Mouse (Mus musculus): ENCODE data around the gene Ankrd44.

Gene Ankrd44

GRCm38 (mm10) chr1:54882856-54883467 lies 43.2 kb downstream of the Ankrd44 start:
- no peak for DNase-seq

GRCm38 (mm10) chr1:54881523-54881922 lies 44.7 kb downstream of the Ankrd44 start:
- no peak for DNase-seq

- no peak for DNase-seq
Observed at GRCm38 (mm10) chr1:54877423-54878073, 48.6 kb downstream of the Ankrd44 start.

- no peak for DNase-seq
Observed at GRCm38 (mm10) chr1:54877014-54877413, 49.2 kb downstream of the Ankrd44 start.

GRCm38 (mm10) chr1:54874094-54874493 lies 52.1 kb downstream of the Ankrd44 start:
- no peak for DNase-seq

- no peak for DNase-seq
Observed at GRCm38 (mm10) chr1:54872857-54873616, 53.1 kb downstream of the Ankrd44 start.

- DNase-seq: no peak
Observed at GRCm38 (mm10) chr1:54871321-54871720, 54.9 kb downstream of the Ankrd44 start.

- DNase-seq: no peak
Observed at GRCm38 (mm10) chr1:54870634-54871033, 55.6 kb downstream of the Ankrd44 start.

- no peak for DNase-seq
Observed at GRCm38 (mm10) chr1:54867226-54867625, 59.0 kb downstream of the Ankrd44 start.

GRCm38 (mm10) chr1:54866131-54866530 lies 60.1 kb downstream of the Ankrd44 start:
- no peak for DNase-seq

GRCm38 (mm10) chr1:54864928-54865652 lies 61.1 kb downstream of the Ankrd44 start:
- DNase-seq: no peak

GRCm38 (mm10) chr1:54860361-54860760 lies 65.8 kb downstream of the Ankrd44 start:
- DNase-seq: no peak

- no peak for DNase-seq
Observed at GRCm38 (mm10) chr1:54859876-54860275, 66.3 kb downstream of the Ankrd44 start.

GRCm38 (mm10) chr1:54858898-54859297 lies 67.3 kb downstream of the Ankrd44 start:
- no peak for DNase-seq

GRCm38 (mm10) chr1:54856502-54856901 lies 69.7 kb downstream of the Ankrd44 start:
- no peak for DNase-seq

- no peak for DNase-seq
Observed at GRCm38 (mm10) chr1:54855970-54856369, 70.2 kb downstream of the Ankrd44 start.

GRCm38 (mm10) chr1:54854388-54854787 lies 71.8 kb downstream of the Ankrd44 start:
- no peak for DNase-seq

GRCm38 (mm10) chr1:54853311-54854000 lies 72.7 kb downstream of the Ankrd44 start:
- no peak for DNase-seq

- no peak for DNase-seq
Observed at GRCm38 (mm10) chr1:54851610-54852009, 74.6 kb downstream of the Ankrd44 start.

GRCm38 (mm10) chr1:54850077-54850476 lies 76.1 kb downstream of the Ankrd44 start:
- no peak for DNase-seq

GRCm38 (mm10) chr1:54847238-54847637 lies 78.9 kb downstream of the Ankrd44 start:
- DNase-seq: no peak

- no peak for DNase-seq
Observed at GRCm38 (mm10) chr1:54846346-54847000, 79.7 kb downstream of the Ankrd44 start.
